In the genomic region with DNA sequence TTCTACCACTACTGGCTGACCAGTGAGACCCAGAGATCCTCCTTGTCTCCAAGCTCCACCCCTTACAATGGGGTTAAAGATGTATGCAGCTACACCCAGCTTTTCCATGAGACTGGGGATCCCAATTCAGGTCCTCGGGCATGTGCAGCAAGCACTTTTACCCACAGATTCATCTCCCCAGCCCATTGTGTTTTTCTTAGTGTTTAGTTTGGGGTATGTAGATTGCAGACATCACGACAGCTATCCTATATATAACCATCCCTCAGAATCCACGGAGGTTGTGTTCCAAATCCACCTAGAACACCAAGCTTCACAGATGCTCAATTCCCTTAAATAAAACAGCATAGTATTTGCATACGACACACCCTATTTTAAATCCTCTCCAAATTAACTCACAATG, we compare ENCODE assay signal across 27 mouse cellular contexts. TPM values are rescaled to one million over a fixed set of nuclear protein-coding genes. Genes with fewer than 3 reads are reported as not detected.
DNase-seq lines count a peak whose midpoint lies in the region; ATAC-seq and TF ChIP-seq lines count a peak whose summit lies in the region.
"Had no signal": no experiment of that assay in that cellular context is flagged by ENCODE, and none has a peak within 500 bp of the region (broad histone marks: within the 10 kb centered on the region; RNA-seq: fewer than 3 reads in every experiment).

No protein-coding gene starts in this region.

- no peak for TF ChIP-seq CTCF in left cerebral cortex, adult 2 months (IDR thresholded peaks at IDR 0.05)
- no peak for TF ChIP-seq CTCF in cortical plate, adult 2 months (IDR thresholded peaks at IDR 0.05; ENCODE audit: extremely low read depth, insufficient read depth, low read length)

- DNase-seq in left cerebral cortex, adult 2 months (ENCODE audit: extremely low spot score in 1 of 2, low spot score in 2 of 2): no peak
- no peak for DNase-seq in left cerebral cortex, postnatal 4 days
- DNase-seq in left cerebral cortex, postnatal 36 days (ENCODE audit: low spot score in 2 of 2): peak; percentile 36 to 44
- DNase-seq in left cerebral cortex, adult 18-20 months (ENCODE audit: low spot score in 2 of 2): no peak
- peak; percentile 80 for DNase-seq in brain, adult 2 months (ENCODE audit: low read depth, low spot score)
- DNase-seq: adrenal gland, adult 8-10 months; adrenal gland, postnatal 25 days; cerebellum, adult 18-20 months; cerebellum, adult 9-10 months; cerebellum, postnatal 14 days; forebrain, postnatal 0 days; gastrocnemius, postnatal 10 days; gastrocnemius, postnatal 36 days; heart, postnatal 10 days; heart, postnatal 36 days had no signal

- intact Hi-C loops in left cerebral cortex, adult 2 months (cut with DNase I): no loop called here
- intact Hi-C loops in left cerebral cortex, postnatal 4 days (cut with DNase I): no loop called here
- intact Hi-C loops in left cerebral cortex, postnatal 36 days (cut with DNase I): no loop called here

- H3K27me3 ChIP-seq in neural tube, embryonic 15.5 days (replicated peaks): no peaks in the 10 kb centered on the region
- H3K27me3 ChIP-seq: embryonic facial prominence, embryonic 12.5 days; embryonic facial prominence, embryonic 15.5 days; hindbrain, embryonic 13.5 days had no signal

- peak overlapping the region; percentile 63 for H3K27ac ChIP-seq in left cerebral cortex, adult 2 months
- 0 out of 2 replicates have a peak overlapping the region, but pooled peaks have one; percentile 32 for H3K27ac ChIP-seq in cortical plate, adult 2 months (ENCODE audit: insufficient read depth, low read length)
- no peak overlapping the region for H3K27ac ChIP-seq in neural tube, embryonic 15.5 days (replicated peaks)
- H3K27ac ChIP-seq: embryonic facial prominence, embryonic 12.5 days; embryonic facial prominence, embryonic 15.5 days; heart, embryonic 15.5 days; hindbrain, embryonic 10.5 days; hindbrain, embryonic 13.5 days had no signal

- TF ChIP-seq POLR2A in cortical plate, adult 2 months (IDR thresholded peaks at IDR 0.05; ENCODE audit: extremely low read depth, insufficient read depth, low read length): no peak

- no peaks in the 10 kb centered on the region for H3K36me3 ChIP-seq in neural tube, embryonic 15.5 days
- H3K36me3 ChIP-seq: embryonic facial prominence, embryonic 12.5 days; embryonic facial prominence, embryonic 15.5 days; heart, embryonic 15.5 days; hindbrain, embryonic 10.5 days; hindbrain, embryonic 13.5 days had no signal

- no peak for ATAC-seq in neural tube, embryonic 15.5 days (ENCODE audit: low FRiP score)
- ATAC-seq: activated CD4-positive, CD25-positive, alpha-beta regulatory T cell, adult 4 months; forebrain, embryonic 14.5 days; forebrain, postnatal 0 days; hindbrain, embryonic 16.5 days had no signal

- WGBS in neural tube, embryonic 15.5 days: 84% methylated on average over 4 of the region's 4 CpGs

- 0 out of 2 replicates have a peak, but pooled peaks cover 2% of the 10 kb centered on the region for H3K4me1 ChIP-seq in cortical plate, adult 2 months (ENCODE audit: control insufficient read depth, insufficient read depth, low read length)
- 0 out of 2 replicates have a peak, but pooled peaks cover 2% of the 10 kb centered on the region for H3K4me1 ChIP-seq in neural tube, embryonic 15.5 days
- H3K4me1 ChIP-seq: embryonic facial prominence, embryonic 12.5 days; embryonic facial prominence, embryonic 15.5 days; heart, embryonic 15.5 days had no signal

- no peak overlapping the region for H3K4me3 ChIP-seq in left cerebral cortex, adult 2 months
- H3K4me3 ChIP-seq in cortical plate, adult 2 months (ENCODE audit: insufficient read depth, low read length): no peak overlapping the region
- no peak overlapping the region for H3K4me3 ChIP-seq in neural tube, embryonic 15.5 days (replicated peaks)
- H3K4me3 ChIP-seq: embryonic facial prominence, embryonic 12.5 days; embryonic facial prominence, embryonic 15.5 days; heart, embryonic 15.5 days; hindbrain, embryonic 10.5 days; hindbrain, embryonic 13.5 days had no signal

- no peak overlapping the region for H3K9ac ChIP-seq in neural tube, embryonic 15.5 days (replicated peaks)
- H3K9ac ChIP-seq: embryonic facial prominence, embryonic 12.5 days; embryonic facial prominence, embryonic 15.5 days; forebrain, postnatal 0 days; heart, embryonic 15.5 days; hindbrain, embryonic 13.5 days had no signal

- no peak overlapping the region for H3K4me2 ChIP-seq in neural tube, embryonic 15.5 days
- H3K4me2 ChIP-seq: embryonic facial prominence, embryonic 12.5 days; embryonic facial prominence, embryonic 15.5 days; heart, embryonic 11.5 days; heart, embryonic 15.5 days; hindbrain, embryonic 13.5 days had no signal

- H3K9me3 ChIP-seq in neural tube, embryonic 15.5 days (replicated peaks): no peaks in the 10 kb centered on the region
- H3K9me3 ChIP-seq: embryonic facial prominence, embryonic 12.5 days; embryonic facial prominence, embryonic 15.5 days; heart, embryonic 15.5 days; hindbrain, embryonic 10.5 days; hindbrain, embryonic 13.5 days had no signal

RNA-seq across cellular contexts. Expression of a gene that starts 6.4 kb away (rescaled TPM):
- 100 to 1,000 TPM; 194 to 195 TPM for total RNA-seq in left cerebral cortex, adult 2 months (2021)
- total RNA-seq in left cerebral cortex, postnatal 4 days (2021): 100 to 1,000 TPM; 115 to 124 TPM
- total RNA-seq in left cerebral cortex, postnatal 36 days (2021): 100 to 1,000 TPM; 177 to 194 TPM
- total RNA-seq in left cerebral cortex, adult 18-20 months (2021): 100 to 1,000 TPM; 160 to 172 TPM
- 57.9 and 60.3 TPM in 2 replicates for polyA plus RNA-seq in cortical plate, adult 2 months (2012; rRNA removed)
- 20.3 and 22.1 TPM in 2 replicates for polyA plus RNA-seq in neural tube, embryonic 15.5 days (2015; fragmentation: Nextera tagmentation; extraction: Ambion mirVana)
- total RNA-seq: granulocyte monocyte progenitor cell, adult 5-6 weeks had no signal
- polyA plus RNA-seq: activated CD4-positive, CD25-positive, alpha-beta regulatory T cell, adult 4 months had no signal

Comparison
In these comparisons a context has a peak if more than half of its experiments do, and no peak if none do; other contexts are left out.
1. DNase-seq: peak in left cerebral cortex, postnatal 36 days (2 of 2) and brain, adult 2 months (single experiment); none in left cerebral cortex, adult 2 months (0 of 2), left cerebral cortex, postnatal 4 days (single experiment) and left cerebral cortex, adult 18-20 months (0 of 2).